Mouse (Mus musculus): ENCODE measurements around the gene Akt1s1. TPM values are rescaled to one million over a fixed set of nuclear protein-coding genes. Genes with fewer than 3 reads are reported as not detected.

Akt1s1 gene
- polyA plus RNA-seq, 1 experiment from 2014 or later = 99.9 TPM

DNA sequence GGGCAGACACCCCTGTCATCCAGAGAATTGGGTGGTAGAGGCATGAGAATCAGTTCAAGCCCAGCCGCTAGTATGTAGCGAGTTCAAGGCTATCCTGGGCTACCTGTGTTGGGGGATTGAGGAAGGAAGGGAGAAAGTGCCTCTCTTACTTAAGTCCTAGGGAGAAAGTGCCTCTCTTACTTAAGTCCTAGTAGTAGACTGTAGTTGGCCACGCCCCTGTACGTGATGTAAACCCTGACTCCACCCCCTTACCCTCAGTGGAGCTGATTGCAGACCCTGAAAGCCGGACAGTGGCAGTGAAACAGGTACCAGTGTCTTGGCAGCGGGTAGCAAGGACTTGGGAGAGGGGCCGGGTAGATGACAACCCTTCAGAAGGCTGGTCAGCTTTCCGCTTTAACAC lies 9.1 kb downstream of the Akt1s1 start:
- no peak for ATAC-seq
- DNase-seq (ENCODE audit: low read depth, low spot score) = no peak
- POLR2A ChIA-PET = interaction anchor here (0.6 to 2.6 kb wide), 3 partner anchors 8 to 39 kb away, joined by 3 to 9 read pairs (median 3); no protein-coding TSS in a partner anchor
- in situ Hi-C loops (cut with MboI; ENCODE audit: low pct_unique_long_range_greater_than_20kb) = loop anchor here (25.0 kb wide), 1 partner anchor 854 kb away; the partner anchor contains the start of genes Dbp, Fam83e, Rpl18 and Sphk2
- H3K27me3 ChIP-seq = no peaks in the 10 kb centered on the region
- no peak for TF ChIP-seq CTCF (IDR thresholded peaks at IDR 0.05)
- CTCF ChIA-PET = interaction anchor here (0.8 kb wide), 1 partner anchor 12 kb away, joined by 3 read pairs; no protein-coding TSS in a partner anchor

GRCm38 (mm10) chr7:44859896-44860295 lies 11.1 kb downstream of the Akt1s1 start:
- TF ChIP-seq CTCF (IDR thresholded peaks at IDR 0.05) = no peak
- ChIA-PET POLR2A (no interaction called here), CTCF (interaction anchor here (0.7 to 1.8 kb wide), 6 partner anchors 9 to 122 kb away, joined by 3 to 7 read pairs (median 3); partner anchors contain the start of gene Ptov1)
- in situ Hi-C loops (cut with MboI; ENCODE audit: low pct_unique_long_range_greater_than_20kb) = loop anchor here (25.0 kb wide), 1 partner anchor 852 kb away; the partner anchor contains the start of genes Dbp, Fam83e, Rpl18 and Sphk2
- no peak for ATAC-seq
- no peak for DNase-seq (ENCODE audit: low read depth, low spot score)
- no peaks in the 10 kb centered on the region for H3K27me3 ChIP-seq

DNA sequence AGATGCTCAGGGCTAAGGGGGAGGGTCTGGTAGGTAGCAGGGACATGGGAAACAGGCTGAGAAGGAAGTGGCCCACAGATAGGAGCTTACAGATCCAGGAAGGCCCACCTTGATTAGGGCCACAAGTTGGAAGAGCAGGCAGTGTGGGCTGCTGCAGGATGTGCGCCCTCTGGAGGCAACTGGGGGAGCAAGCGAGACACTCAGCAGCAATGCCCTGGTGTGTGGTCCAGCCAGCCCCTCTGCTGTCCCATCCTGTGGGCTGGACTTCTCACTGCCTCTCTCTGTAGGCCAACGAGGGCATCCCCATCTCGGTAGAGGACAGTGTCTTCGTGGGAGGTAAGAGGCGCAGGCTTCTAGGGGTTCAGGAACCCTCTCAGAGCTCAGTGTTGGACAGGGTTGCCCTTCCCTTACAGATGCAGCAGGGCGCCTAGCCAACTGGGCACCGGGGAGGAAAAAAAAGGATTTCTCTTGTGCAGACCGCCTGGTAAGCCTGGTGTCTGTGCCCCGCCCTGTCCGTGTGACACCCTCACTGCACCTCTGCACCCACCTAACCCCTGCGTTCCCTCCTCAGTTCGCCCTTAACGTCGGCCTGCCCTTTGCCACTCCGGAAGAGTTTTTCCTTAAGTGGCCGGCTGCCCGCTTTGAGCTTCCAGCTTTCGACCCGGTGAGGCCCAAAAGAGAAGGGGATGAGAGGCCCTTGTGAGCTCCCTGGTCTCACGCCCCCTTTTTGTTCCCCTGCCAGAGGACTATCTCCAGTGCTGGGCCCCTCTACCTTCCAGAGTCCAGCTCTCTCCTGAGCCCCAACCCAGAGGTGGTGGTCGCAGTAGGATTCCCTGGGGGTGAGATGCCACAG lies 12.0 kb downstream of the Akt1s1 start:
- ATAC-seq (peak; percentile 37), DNase-seq (ENCODE audit: low read depth, low spot score) (no peak)
- no peak for TF ChIP-seq CTCF (IDR thresholded peaks at IDR 0.05)
- H3K27me3 ChIP-seq = no peaks in the 10 kb centered on the region
- in situ Hi-C loops (cut with MboI; ENCODE audit: low pct_unique_long_range_greater_than_20kb) = loop anchor here (25.0 kb wide), 1 partner anchor 851 kb away; the partner anchor contains the start of genes Dbp, Fam83e, Rpl18 and Sphk2
- ChIA-PET POLR2A (interaction anchor here (1.0 kb wide), 1 partner anchor 36 kb away, joined by 3 read pairs; no protein-coding TSS in a partner anchor), CTCF (interaction anchor here (0.7 to 1.8 kb wide), 8 partner anchors 9 to 121 kb away, joined by 3 to 7 read pairs (median 4); partner anchors contain the start of gene Ptov1)

GRCm38 (mm10) chr7:44861429-44861816 lies 12.6 kb downstream of the Akt1s1 start:
- ChIA-PET CTCF (interaction anchor here (0.7 to 1.8 kb wide), 6 partner anchors 8 to 121 kb away, joined by 3 to 7 read pairs (median 4); partner anchors contain the start of gene Ptov1), POLR2A (interaction anchor here (1.0 kb wide), 1 partner anchor 35 kb away, joined by 3 read pairs; no protein-coding TSS in a partner anchor)
- no peak for TF ChIP-seq CTCF (IDR thresholded peaks at IDR 0.05)
- DNase-seq (ENCODE audit: low read depth, low spot score) (no peak), ATAC-seq (no peak)
- in situ Hi-C loops (cut with MboI; ENCODE audit: low pct_unique_long_range_greater_than_20kb) = loop anchor here (25.0 kb wide), 1 partner anchor 851 kb away; the partner anchor contains the start of genes Dbp, Fam83e, Rpl18 and Sphk2
- no peaks in the 10 kb centered on the region for H3K27me3 ChIP-seq

DNA sequence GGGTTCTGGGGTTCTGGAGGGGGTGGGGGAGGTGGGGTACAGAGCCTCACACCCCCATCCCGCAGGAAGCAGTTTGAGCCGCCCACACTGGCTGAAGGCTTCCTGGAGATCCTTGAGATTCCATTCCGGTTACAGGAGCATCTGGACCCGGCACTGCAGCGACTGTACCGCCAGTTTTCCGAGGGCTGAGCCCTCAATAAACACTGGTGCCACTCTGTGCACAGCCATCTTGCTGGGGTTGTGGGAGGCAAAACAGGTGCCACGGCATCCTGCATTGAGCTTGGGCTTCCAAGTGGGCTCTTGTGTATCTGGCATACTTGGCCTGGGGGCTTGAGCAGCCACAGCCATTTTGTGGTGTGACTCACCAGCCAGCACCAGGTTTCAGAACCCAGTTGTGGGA lies 13.6 kb downstream of the Akt1s1 start:
- ChIA-PET POLR2A (no interaction called here), CTCF (no interaction called here)
- no peak for TF ChIP-seq CTCF (IDR thresholded peaks at IDR 0.05)
- no peaks in the 10 kb centered on the region for H3K27me3 ChIP-seq
- in situ Hi-C loops (cut with MboI; ENCODE audit: low pct_unique_long_range_greater_than_20kb) = loop anchor here (25.0 kb wide), 1 partner anchor 850 kb away; the partner anchor contains the start of genes Dbp, Fam83e, Rpl18 and Sphk2
- DNase-seq (ENCODE audit: low read depth, low spot score) (no peak), ATAC-seq (no peak)

DNA sequence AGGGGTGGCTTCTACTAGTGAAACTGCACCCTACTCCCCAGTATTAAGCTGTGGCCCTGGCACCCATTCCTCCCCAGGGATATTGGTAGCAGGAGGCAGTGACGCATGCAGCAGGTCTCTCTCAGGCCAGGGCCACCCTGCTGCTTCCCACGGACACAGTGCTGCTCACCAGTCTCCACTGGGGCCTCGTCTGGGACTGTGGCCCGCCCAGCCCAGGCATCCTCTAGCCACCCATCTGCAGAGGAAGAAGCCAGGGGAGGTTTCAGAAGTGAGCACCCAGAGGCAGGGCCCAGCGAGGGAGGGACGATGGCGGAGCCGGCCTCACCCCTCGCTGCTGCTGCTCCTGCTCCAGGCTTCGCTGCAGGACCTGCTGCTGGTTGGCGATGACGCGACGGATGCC lies 14.4 kb downstream of the Akt1s1 start:
- TF ChIP-seq CTCF (IDR thresholded peaks at IDR 0.05) = no peak
- H3K27me3 ChIP-seq = no peaks in the 10 kb centered on the region
- in situ Hi-C loops (cut with MboI; ENCODE audit: low pct_unique_long_range_greater_than_20kb) = loop anchor here (25.0 kb wide), 1 partner anchor 849 kb away; the partner anchor contains the start of genes Dbp, Fam83e, Rpl18 and Sphk2
- POLR2A ChIA-PET = no interaction called here
- CTCF ChIA-PET = no interaction called here
- DNase-seq (ENCODE audit: low read depth, low spot score) = no peak
- no peak for ATAC-seq

- no peak for ATAC-seq
- POLR2A ChIA-PET = no interaction called here
Observed at GRCm38 (mm10) chr7:44863982-44864494, 15.2 kb downstream of the Akt1s1 start.

DNA sequence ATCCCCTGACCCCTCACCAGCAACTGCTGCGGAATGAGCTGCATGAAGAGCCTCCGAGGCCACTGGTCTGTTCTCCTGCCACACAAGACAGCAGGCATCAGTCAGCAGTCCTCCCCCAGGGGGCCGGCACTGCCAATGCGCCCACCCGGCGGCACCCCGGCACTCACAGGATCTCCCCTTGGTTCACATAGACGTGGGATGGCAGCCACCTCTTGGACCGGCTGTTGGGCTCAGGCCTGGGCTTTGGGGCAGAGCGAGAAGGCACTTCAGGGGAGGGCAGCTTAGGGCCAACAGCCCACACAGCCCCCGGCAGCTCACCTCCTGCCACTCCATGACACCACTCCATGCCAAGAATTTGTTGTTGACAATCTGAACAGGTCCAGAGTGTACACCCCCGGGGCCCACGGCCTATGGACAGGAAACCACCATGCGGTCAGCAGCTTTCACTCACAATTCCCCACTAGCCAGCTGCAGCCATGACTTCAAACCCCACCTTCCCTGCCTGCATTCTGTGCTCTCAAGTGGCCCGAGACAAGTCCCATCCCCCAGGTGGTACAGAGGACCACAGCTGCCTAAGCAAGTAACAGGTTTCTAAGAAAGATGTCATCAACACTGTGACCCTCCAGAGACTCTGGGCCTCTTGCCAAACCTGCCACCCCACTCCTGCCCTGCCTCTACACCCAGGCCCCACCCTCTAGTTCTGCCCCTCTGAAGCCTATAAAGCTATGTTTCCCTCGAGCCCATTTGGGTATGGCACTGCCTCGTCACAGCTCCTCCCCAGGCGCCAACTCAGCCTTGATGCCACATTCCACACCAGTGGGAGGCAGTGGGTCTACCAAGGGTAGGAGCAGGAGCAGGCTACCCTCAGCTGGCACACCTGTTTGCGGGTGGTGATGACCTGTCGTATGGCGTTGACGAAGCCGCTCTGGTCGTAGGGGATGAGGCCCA lies 16.1 kb downstream of the Akt1s1 start:
- CTCF ChIA-PET = interaction anchor here (1.4 kb wide), 1 partner anchor 10 kb away, joined by 4 read pairs; no protein-coding TSS in a partner anchor
- POLR2A ChIA-PET = interaction anchor here (0.6 to 1.0 kb wide), 2 partner anchors 9 to 27 kb away, joined by 3 read pairs; no protein-coding TSS in a partner anchor
- in situ Hi-C loops (cut with MboI; ENCODE audit: low pct_unique_long_range_greater_than_20kb) = loop anchor here (25.0 kb wide), 1 partner anchor 847 kb away; the partner anchor contains the start of genes Dbp, Fam83e, Rpl18 and Sphk2
- no peak for TF ChIP-seq CTCF (IDR thresholded peaks at IDR 0.05)
- no peak for ATAC-seq
- no peak for DNase-seq (ENCODE audit: low read depth, low spot score)
- H3K27me3 ChIP-seq = no peaks in the 10 kb centered on the region

More at GRCm38 (mm10) chr7:44863982-44864494, 15.2 kb downstream of the Akt1s1 start:
- no peak for DNase-seq (ENCODE audit: low read depth, low spot score)
- no peak for TF ChIP-seq CTCF (IDR thresholded peaks at IDR 0.05)
- CTCF ChIA-PET = interaction anchor here (1.4 kb wide), 1 partner anchor 9 kb away, joined by 4 read pairs; no protein-coding TSS in a partner anchor
- H3K27me3 ChIP-seq = no peaks in the 10 kb centered on the region
- in situ Hi-C loops (cut with MboI; ENCODE audit: low pct_unique_long_range_greater_than_20kb) = loop anchor here (25.0 kb wide), 1 partner anchor 848 kb away; the partner anchor contains the start of genes Dbp, Fam83e, Rpl18 and Sphk2

Measured in Patski (cell line).